Mouse (Mus musculus) layer of hippocampus, postnatal 25 days (tissue): ENCODE results near the gene Ccdc141. TPM values are rescaled to one million over a fixed set of nuclear protein-coding genes. Genes with fewer than 3 reads are reported as not detected.

ENCODE experiments used
- DNase-seq, 2 experiments: peaks; one replicate each; pipeline ENCODE4 v3.0.0; 2022; ENCODE audit warnings: mixed read lengths in 2 of 2, low spot score in 1 of 2; ENCODE audit errors: extremely low spot score in 1 of 2
- total RNA-seq, 2 experiments: library from RNA; stranded (reverse); gene quantifications; 2 replicates each; pipeline ENCODE4 v1.2.3; 2021

The Ccdc141 gene
- total RNA-seq, 2 experiments from 2014 or later, result 19.9 to 24.4 TPM

GRCm38 (mm10) chr2:77175411-77175810 lies 5.0 kb upstream of the Ccdc141 start:
- DNase-seq, result no peak

- DNase-seq, result no peak
These were observed 3.9 kb upstream of the Ccdc141 start for GRCm38 (mm10) chr2:77174313-77174712.

GRCm38 (mm10) chr2:77173821-77174220 lies 3.4 kb upstream of the Ccdc141 start:
- no peak for DNase-seq

- DNase-seq, result no peak
These were observed 2.9 kb upstream of the Ccdc141 start for GRCm38 (mm10) chr2:77173366-77173765.

- DNase-seq, result no peak
These were observed 1.8 kb upstream of the Ccdc141 start for GRCm38 (mm10) chr2:77172241-77172671.

GRCm38 (mm10) chr2:77171444-77172240 lies 1.2 kb upstream of the Ccdc141 start:
- DNase-seq, result peak in 1 of 2 experiments; percentile 16

- no peak for DNase-seq
These were observed 362 bp downstream of the Ccdc141 start for GRCm38 (mm10) chr2:77169916-77170632.

- no peak for DNase-seq
These were observed 1.2 kb downstream of the Ccdc141 start for GRCm38 (mm10) chr2:77169218-77169617.

GRCm38 (mm10) chr2:77168781-77169180 lies 1.7 kb downstream of the Ccdc141 start:
- no peak for DNase-seq

- DNase-seq, result no peak
These were observed 2.3 kb downstream of the Ccdc141 start for GRCm38 (mm10) chr2:77168081-77168685.

- DNase-seq, result no peak
These were observed 4.1 kb downstream of the Ccdc141 start for GRCm38 (mm10) chr2:77166366-77166765.

GRCm38 (mm10) chr2:77164662-77165061 lies 5.8 kb downstream of the Ccdc141 start:
- DNase-seq, result no peak

- DNase-seq, result no peak
These were observed 7.1 kb downstream of the Ccdc141 start for GRCm38 (mm10) chr2:77163381-77163780.

GRCm38 (mm10) chr2:77162135-77162534 lies 8.3 kb downstream of the Ccdc141 start:
- no peak for DNase-seq

- no peak for DNase-seq
These were observed 12.9 kb downstream of the Ccdc141 start for GRCm38 (mm10) chr2:77157546-77157945.

- no peak for DNase-seq
These were observed 16.4 kb downstream of the Ccdc141 start for GRCm38 (mm10) chr2:77154080-77154479.

- no peak for DNase-seq
These were observed 19.2 kb downstream of the Ccdc141 start for GRCm38 (mm10) chr2:77151255-77151654.

GRCm38 (mm10) chr2:77149576-77149975 lies 20.9 kb downstream of the Ccdc141 start:
- no peak for DNase-seq

GRCm38 (mm10) chr2:77148215-77148614 lies 22.2 kb downstream of the Ccdc141 start:
- no peak for DNase-seq

GRCm38 (mm10) chr2:77146968-77147367 lies 23.5 kb downstream of the Ccdc141 start:
- DNase-seq, result no peak

- DNase-seq, result no peak
These were observed 24.1 kb downstream of the Ccdc141 start for GRCm38 (mm10) chr2:77146291-77146690.
